Mouse (Mus musculus) embryonic fibroblast, embryonic 13.5 days (primary cell): ENCODE data around the gene Stx2. TPM values are rescaled to one million over a fixed set of nuclear protein-coding genes. Genes with fewer than 3 reads are reported as not detected.

Experiments
- H3K27ac ChIP-seq: 2 replicates; pipeline ENCODE4 v1.5.1; 2012; ENCODE audit warnings: low read length, control low read depth, inconsistent platforms; ENCODE audit not compliant: insufficient read depth
- H3K4me1 ChIP-seq: 2 replicates; pipeline ENCODE4 v1.6.1; 2011; ENCODE audit warnings: low read length; ENCODE audit not compliant: control insufficient read depth, insufficient read depth
- H3K4me3 ChIP-seq: 2 replicates; pipeline ENCODE4 v1.5.1; 2011; ENCODE audit warnings: mild to moderate bottlenecking, control low read depth, low read length; ENCODE audit not compliant: insufficient read depth
- CTCF ChIP-seq: IDR thresholded peaks from 2 replicates; pipeline ENCODE4 v1.5.1; 2011; ENCODE audit warnings: mild to moderate bottlenecking, control low read depth, low read length, moderate library complexity, borderline replicate concordance; ENCODE audit not compliant: insufficient read depth
- POLR2A ChIP-seq: IDR thresholded peaks from 2 replicates; pipeline ENCODE4 v1.6.1; 2011; ENCODE audit warnings: low read depth, mild to moderate bottlenecking, control low read depth, low read length, moderate library complexity
- polyA plus RNA-seq: library from polyadenylated mRNA; stranded (reverse); fragments of >200 nt; gene quantifications from 2 replicates; pipeline ENCODE4 v1.2.4, GENCODE M21; 2011; ENCODE audit warnings: low read depth; ENCODE audit not compliant: missing spikeins, insufficient read length

Gene Stx2
- polyA plus RNA-seq, 1 experiment: 52.4 TPM

DNA sequence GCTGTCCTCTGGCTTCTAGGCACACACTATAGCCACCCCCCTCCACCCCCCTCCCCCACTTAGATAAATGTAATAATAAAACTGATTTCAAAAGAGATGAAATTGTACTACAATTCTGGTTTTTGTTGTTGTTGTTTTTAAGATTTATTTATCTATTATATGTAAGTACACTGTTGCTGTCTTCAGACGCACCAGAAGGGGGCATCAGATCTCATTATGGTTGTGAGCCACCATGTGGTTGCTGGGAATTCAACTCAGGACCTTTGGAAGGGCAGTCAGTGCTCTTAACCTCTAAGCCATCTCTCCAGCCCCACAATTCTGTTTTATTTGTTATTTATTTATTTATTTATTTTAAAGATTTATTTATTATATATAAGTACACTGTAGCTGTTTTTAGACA, 18.3 kb upstream of the Stx2 start:
- no peak for TF ChIP-seq CTCF
- no peak for TF ChIP-seq POLR2A
- Histone ChIP-seq H3K4me3 (no peak overlapping the region), H3K27ac (no peak overlapping the region), H3K4me1 (no peaks in the 10 kb centered on the region)

DNA sequence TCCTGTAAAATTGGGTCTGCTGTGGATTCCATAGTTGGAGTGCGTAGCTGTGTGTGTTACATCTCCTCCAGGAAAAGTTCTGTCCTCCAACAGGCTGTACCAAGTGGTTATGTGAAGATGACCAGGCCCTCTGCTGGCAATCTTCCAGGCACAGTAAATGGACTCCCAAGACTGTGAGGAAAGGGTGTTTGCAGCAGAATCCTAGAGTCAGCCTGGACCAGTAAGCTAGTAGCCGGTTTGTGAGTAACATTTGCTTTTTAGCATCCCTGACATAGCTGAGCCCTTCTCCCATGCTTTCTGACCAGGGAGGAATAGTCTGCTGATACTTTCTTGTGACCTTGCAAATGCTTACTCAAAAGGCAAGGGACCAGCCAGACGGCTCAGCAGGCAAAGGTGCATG, 17.8 kb upstream of the Stx2 start:
- H3K27ac ChIP-seq: no peak overlapping the region
- no peak overlapping the region for H3K4me3 ChIP-seq
- TF ChIP-seq CTCF (no peak), POLR2A (peak; percentile 24; the same call in 1 of the 2 replicates)
- no peaks in the 10 kb centered on the region for H3K4me1 ChIP-seq

DNA sequence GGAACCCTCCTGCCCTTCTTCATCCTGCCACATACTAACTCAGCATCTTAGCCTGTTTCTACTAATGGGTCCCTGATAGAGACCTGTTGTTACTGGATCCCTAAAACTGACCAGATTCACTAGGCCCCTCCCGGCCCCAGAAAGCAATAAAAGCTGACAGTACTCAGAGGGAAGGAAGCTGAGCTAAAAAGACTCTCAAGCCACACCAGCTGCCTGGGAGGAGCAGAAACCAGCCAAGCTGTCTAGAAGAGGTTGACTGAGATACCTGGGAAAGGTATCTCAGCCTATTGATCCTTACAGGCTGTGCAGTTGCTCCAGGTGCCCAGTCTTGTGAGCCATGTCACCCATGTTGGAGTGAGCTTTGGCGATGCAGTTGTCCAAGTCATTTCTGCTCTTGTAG, 17.4 kb upstream of the Stx2 start:
- H3K4me1 ChIP-seq: no peaks in the 10 kb centered on the region
- no peak for TF ChIP-seq POLR2A
- no peak for TF ChIP-seq CTCF
- no peak overlapping the region for H3K27ac ChIP-seq
- no peak overlapping the region for H3K4me3 ChIP-seq

DNA sequence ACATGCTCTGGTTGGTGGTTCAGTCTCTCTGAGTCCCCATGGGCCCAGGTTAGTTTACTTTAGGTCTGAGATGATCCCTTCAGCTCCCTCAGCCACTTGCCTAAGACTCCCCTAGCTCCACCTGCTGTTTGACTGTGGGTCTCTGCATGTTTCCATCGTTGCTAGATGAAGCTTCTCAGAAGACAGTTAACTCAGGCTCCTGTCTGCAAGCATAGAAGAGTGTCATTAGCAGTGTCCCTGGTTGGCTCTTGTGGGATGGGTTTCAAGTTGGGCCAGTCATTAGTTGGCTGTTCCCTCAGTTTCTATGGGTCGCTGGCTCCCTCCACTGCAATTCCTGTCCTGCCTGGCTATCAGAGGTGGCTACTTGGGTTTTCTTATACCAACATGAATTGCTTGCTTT, 16.7 kb upstream of the Stx2 start:
- Histone ChIP-seq H3K4me3 (no peak overlapping the region), H3K4me1 (no peaks in the 10 kb centered on the region)
- TF ChIP-seq POLR2A: no peak; the same call in 1 of the 2 replicates
- TF ChIP-seq CTCF: no peak

DNA sequence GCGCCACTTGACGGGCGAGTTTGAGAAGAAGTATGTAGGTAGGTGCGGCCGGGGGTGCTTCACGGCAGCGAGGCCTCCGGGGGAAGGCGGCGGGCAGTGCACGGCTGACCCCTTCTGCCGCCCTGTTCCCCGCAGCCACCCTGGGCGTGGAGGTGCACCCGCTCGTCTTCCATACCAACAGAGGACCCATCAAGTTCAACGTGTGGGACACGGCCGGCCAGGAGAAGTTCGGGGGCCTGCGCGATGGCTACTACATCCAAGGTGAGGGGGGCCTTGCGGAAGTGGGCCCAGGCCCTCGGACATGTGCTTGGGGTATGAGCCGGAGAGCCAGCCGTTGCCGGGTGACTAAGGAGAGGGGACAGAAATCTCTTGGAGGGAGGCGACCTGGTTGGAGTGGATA, 12.4 kb upstream of the Stx2 start:
- Histone ChIP-seq H3K4me3 (peak overlapping the region; percentile 99), H3K27ac (peak overlapping the region; percentile 71), H3K4me1 (no peaks in the 10 kb centered on the region)
- TF ChIP-seq CTCF (no peak), POLR2A (no peak)

More for the DNA sequence above, 16.7 kb upstream of the Stx2 start:
- H3K27ac ChIP-seq: no peak overlapping the region

DNA sequence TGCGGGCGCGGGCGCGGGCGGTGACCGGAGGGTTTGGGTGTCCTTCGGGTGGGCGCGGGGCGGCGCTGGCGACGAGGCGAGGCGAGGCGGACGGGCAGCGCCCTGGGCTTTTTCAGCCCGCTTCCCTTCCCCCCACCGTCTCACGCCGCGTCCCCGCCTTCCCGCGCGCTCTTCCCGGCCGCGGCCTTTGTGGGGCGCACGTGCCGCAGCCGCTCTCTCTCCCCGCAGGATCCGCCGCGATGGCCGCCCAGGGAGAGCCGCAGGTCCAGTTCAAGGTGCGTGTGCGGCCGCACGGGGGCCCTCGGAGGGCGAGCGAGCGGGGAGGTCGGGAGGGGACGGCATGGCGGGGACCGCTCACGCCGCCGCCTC, 11.9 kb upstream of the Stx2 start:
- Histone ChIP-seq H3K27ac (peak overlapping the region; percentile 71), H3K4me3 (peak overlapping the region; percentile 99), H3K4me1 (no peaks in the 10 kb centered on the region)
- TF ChIP-seq POLR2A (no peak), CTCF (no peak)

DNA sequence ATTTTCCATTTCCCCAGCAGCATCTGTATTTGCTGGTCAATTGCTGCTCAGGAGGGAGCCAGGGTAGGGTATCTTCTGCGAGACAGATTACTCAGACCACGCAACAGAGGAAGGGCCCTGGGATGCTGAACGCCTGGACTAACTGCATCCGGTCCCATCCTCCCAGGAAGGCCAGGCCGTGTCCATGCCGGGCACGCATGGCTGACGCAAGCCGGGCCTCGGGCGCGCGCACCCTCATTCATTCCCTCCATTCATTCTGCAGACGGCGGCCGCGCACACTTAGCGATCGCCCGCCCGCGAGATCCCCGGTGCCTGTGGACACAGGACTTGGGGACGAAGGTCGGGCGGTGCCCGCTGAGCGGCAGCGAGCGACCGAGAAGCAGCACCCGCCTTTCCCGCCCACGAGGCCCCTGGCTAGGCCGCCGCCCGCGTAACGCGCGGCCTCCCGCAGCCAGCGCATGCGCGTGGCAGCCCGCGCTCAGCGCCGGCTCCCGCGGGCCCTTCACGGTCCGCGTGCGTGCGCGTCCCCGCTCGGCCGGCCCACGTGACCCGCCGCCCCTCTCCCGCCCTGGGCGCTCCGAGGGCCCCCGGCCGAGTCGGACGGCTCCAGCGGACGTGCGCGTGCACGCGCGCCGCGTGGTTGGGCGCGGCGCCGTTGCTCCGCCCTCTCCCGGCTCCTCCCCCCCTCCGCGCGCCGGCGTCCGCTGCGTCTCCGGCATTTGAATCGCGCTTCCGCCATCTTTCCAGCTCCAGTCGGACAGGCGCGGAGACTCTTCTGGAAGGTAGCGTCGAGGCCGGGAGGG, 11.3 kb upstream of the Stx2 start, which contains the start of gene Ran:
TSS of gene Ran (plus strand) at position 573 of the 803 bp plus-strand sequence.
- Histone ChIP-seq H3K4me3 (peak within 1 kb of the TSS; percentile 99), H3K4me1 (no peaks in the 10 kb centered on the region), H3K27ac (peak within 1 kb of the TSS; percentile 98)
- TF ChIP-seq CTCF: no peak
- TF ChIP-seq POLR2A: peak; percentile 77

DNA sequence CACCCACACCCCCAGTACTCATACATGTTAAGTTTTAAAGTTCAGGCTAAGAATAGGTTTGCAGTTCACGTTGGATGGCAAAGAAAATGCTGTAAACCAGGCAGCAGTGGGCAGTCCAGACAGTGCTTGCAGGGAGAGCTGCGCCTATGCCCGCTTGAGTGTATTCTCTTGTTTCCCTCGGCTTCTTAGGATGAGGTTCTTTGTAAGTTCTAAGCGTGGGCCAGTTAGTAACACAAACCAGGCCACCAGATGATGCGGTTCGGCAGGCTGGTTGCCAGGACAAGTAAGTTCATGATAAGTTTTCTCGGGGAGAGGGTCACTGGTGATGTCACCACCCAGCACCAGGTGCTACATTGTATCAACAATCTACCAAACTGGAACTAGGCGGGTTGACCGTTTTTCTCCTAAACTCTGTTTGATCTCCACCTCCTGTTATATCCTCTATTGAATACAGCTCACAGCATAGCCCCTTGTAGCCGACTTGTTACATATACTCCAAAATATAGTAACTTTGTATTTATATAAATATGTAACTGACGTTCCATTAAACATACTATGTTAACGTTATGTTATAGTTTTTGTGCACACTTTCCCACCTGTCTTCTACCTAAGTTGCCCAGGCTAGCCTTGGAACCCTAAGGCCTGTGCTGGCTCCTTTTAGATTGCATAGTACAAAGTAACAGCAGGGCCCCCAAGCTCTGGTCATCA, 10.6 kb upstream of the Stx2 start:
- Histone ChIP-seq H3K4me1 (no peaks in the 10 kb centered on the region), H3K27ac (peak overlapping the region; percentile 98), H3K4me3 (peak overlapping the region; percentile 27)
- TF ChIP-seq POLR2A (peak; percentile 28; the same call in 1 of the 2 replicates), CTCF (no peak)

DNA sequence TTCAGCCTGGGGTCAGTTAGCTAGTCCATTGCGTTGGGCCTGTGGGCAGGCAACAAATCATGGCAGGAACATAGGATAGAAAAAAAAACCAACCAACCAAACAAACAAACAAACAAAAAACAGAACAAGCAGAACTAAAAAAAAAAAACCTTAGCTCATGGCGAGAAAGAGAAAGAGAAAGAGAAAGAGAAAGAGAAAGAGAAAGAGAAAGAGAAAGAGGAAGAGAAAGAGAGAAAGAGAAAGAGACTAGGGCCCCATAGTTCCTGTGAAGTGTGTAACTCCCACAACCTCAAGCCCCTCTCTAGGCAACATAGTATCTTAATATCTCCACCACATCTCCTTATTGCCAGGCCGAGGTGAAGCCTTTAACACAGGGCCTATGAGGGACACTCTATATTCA, 8.0 kb upstream of the Stx2 start:
- no peak for TF ChIP-seq POLR2A
- TF ChIP-seq CTCF: no peak

DNA sequence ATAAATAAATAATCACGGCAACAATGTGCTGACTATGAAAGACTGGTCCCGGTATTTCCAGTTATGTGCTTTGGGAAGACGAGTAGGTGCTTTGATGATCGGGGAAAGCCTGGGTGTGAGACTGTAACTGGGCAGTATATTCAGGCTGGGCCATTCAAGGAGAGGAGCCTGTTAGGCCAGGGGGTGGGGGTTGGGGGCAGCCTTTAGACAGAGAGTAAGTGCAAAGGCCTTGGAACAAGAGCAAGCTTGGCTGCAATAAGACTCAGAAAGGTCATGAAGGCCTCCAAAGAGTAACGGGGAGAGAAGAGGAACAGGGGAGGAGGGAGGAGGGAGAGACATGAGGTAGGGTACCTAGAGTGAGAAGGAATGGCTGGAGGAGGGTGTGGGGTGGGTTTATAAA, 7.2 kb upstream of the Stx2 start:
- no peak for TF ChIP-seq POLR2A
- TF ChIP-seq CTCF: no peak
- Histone ChIP-seq H3K4me1 (no peaks in the 10 kb centered on the region), H3K27ac (no peak overlapping the region), H3K4me3 (no peak overlapping the region)

More for the DNA sequence above, 8.0 kb upstream of the Stx2 start:
- H3K4me3 ChIP-seq: no peak overlapping the region
- H3K27ac ChIP-seq: no peak overlapping the region
- no peaks in the 10 kb centered on the region for H3K4me1 ChIP-seq

DNA sequence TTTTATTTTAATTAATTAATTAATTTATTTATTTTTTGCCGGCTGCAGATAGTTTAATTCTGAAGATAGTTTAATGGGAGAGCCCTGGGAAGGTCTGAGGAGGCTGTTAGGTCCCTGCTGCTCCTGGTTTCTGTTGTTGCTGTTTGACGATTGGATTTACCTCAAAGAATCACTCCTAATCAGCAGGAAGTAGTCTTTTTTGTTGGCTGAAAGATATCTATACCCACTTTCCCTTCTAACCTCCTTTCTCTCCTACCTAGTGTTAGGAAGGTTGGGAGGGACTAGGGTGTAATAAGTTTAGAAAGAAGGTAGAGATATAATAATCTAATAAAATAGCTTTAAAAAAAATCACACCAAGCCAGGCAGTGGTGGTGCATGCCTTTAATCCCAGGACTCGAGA, 6.6 kb upstream of the Stx2 start:
- no peak overlapping the region for H3K27ac ChIP-seq
- TF ChIP-seq CTCF (no peak), POLR2A (no peak)
- H3K4me3 ChIP-seq: no peak overlapping the region
- no peaks in the 10 kb centered on the region for H3K4me1 ChIP-seq
